Mouse (Mus musculus): ENCODE results near the gene Gm13276.
"Not testable (repeated sequence)": the region's sequence is repeated elsewhere in the genome, so short reads cannot be mapped to it uniquely, and the experiment has no call there.

DNA sequence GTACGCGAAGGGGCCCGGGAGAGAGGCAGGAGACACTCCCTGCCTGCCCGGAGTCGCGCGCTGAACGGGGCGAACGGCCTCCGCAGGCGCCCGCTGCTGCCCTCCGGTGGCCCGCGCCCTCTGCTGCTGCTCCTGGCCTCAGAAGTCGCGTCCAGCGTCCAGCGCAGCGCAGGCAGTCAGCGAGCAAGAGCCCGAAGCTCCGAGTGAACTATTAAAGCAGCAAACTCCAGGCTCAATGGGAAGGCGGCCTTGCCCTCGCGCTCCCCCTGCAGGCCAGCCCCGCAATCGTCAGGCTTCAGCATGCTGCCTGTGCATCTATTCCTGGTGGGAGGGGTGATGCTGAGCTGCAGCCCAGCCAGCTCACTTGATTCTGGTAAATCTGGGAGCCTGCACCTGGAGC lies 8.9 kb upstream of the Gm13276 start, which contains the start of gene Gm13289:
- not testable (repeated sequence) for TF ChIP-seq CTCF (IDR thresholded peaks at IDR 0.05; ENCODE audit: extremely low read depth, insufficient read length, insufficient replicate concordance, low read depth, low read length); POLR2A (IDR thresholded peaks at IDR 0.05; ENCODE audit: low read depth, low read length)
